Mouse (Mus musculus): ENCODE data around the gene Vmp1. TPM values are rescaled to one million over a fixed set of nuclear protein-coding genes. Genes with fewer than 3 reads are reported as not detected.
A peak's percentile ranks its signal among the peaks of the same experiment; 100 is the strongest.

The Vmp1 gene
- polyA plus RNA-seq, 1 experiment from 2014 or later = 173 TPM

DNA sequence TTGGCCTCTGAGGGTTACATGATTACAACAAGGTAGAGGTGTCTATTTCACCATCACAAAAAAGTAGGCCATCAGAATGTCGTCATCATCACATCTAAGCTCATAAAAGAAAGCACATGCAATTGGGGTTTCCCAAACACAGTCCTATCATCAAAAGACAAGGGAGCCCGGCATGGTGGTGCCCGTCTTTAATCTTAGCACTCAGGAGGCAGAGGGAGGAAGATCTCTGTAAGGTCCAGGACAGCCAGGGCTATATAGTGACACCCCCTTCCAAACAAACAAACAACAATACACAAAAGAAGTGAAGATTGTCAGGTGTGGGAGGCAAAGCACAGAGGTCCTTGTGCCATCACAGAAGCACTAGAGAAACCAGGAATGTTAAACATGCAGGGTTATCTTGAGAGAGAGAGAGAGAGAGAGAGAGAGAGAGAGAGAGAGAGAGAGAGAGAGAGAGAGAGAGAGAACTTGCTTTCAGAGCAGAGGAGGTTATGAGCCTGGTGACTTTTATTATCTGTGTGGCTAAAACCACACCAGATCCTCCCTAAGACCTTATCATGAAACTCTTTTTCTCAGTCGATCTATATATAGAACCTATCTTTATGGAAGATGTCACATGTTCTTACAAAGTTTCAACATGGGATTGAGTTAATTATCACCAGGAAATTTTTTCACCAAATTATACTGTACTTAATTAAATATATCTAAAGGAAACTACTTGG, 26.6 kb downstream of the Vmp1 start:
- H3K9ac ChIP-seq (replicated peaks; ENCODE audit: low read length) = no peak overlapping the region
- no peak for ATAC-seq (ENCODE audit: low FRiP score, low TSS enrichment)
- H3K4me3 ChIP-seq (ENCODE audit: low read length) = no peak overlapping the region
- no peaks in the 10 kb centered on the region for H3K9me3 ChIP-seq (ENCODE audit: low read length)
- no peak overlapping the region for H3K27ac ChIP-seq (ENCODE audit: low read length)
- no peaks in the 10 kb centered on the region for H3K4me1 ChIP-seq (ENCODE audit: insufficient read depth, low read length)
- peaks cover 17% of the 10 kb centered on the region for H3K36me3 ChIP-seq (ENCODE audit: insufficient read depth, low read length)
- WGBS = 85% methylated on average over 4 of the region's 4 CpGs
- no peaks in the 10 kb centered on the region for H3K27me3 ChIP-seq (ENCODE audit: insufficient read depth, low read length)
- H3K4me2 ChIP-seq (replicated peaks; ENCODE audit: low read depth, low read length) = no peak overlapping the region

GRCm38 (mm10) chr11:86655671-86656070, 28.0 kb downstream of the Vmp1 start:
- no peaks in the 10 kb centered on the region for H3K4me1 ChIP-seq (ENCODE audit: insufficient read depth, low read length)
- ATAC-seq (ENCODE audit: low FRiP score, low TSS enrichment) = no peak
- 35% methylated on average over 1 of the region's 1 CpGs for WGBS

GRCm38 (mm10) chr11:86654096-86654495, 29.5 kb downstream of the Vmp1 start:
- no peak overlapping the region for H3K27ac ChIP-seq (ENCODE audit: low read length)
- peaks cover 4% of the 10 kb centered on the region; the same call in 1 of the 2 replicates for H3K36me3 ChIP-seq (ENCODE audit: insufficient read depth, low read length)
- 87% methylated on average over 4 of the region's 4 CpGs for whole genome bisulfite sequencing
- H3K9me3 ChIP-seq (ENCODE audit: low read length) = no peaks in the 10 kb centered on the region
- H3K9ac ChIP-seq (replicated peaks; ENCODE audit: low read length) = no peak overlapping the region
- ATAC-seq (ENCODE audit: low FRiP score, low TSS enrichment) = no peak
- H3K4me2 ChIP-seq (replicated peaks; ENCODE audit: low read depth, low read length) = no peak overlapping the region
- H3K4me3 ChIP-seq (ENCODE audit: low read length) = no peak overlapping the region
- H3K4me1 ChIP-seq (ENCODE audit: insufficient read depth, low read length) = no peaks in the 10 kb centered on the region
- no peaks in the 10 kb centered on the region for H3K27me3 ChIP-seq (ENCODE audit: insufficient read depth, low read length)

More at GRCm38 (mm10) chr11:86655671-86656070, 28.0 kb downstream of the Vmp1 start:
- Histone ChIP-seq H3K9ac (replicated peaks; ENCODE audit: low read length) (no peak overlapping the region), H3K27me3 (ENCODE audit: insufficient read depth, low read length) (no peaks in the 10 kb centered on the region), H3K27ac (ENCODE audit: low read length) (no peak overlapping the region), H3K36me3 (ENCODE audit: insufficient read depth, low read length) (peaks cover 10% of the 10 kb centered on the region), H3K4me3 (ENCODE audit: low read length) (no peak overlapping the region), H3K9me3 (ENCODE audit: low read length) (no peaks in the 10 kb centered on the region), H3K4me2 (replicated peaks; ENCODE audit: low read depth, low read length) (no peak overlapping the region)

DNA sequence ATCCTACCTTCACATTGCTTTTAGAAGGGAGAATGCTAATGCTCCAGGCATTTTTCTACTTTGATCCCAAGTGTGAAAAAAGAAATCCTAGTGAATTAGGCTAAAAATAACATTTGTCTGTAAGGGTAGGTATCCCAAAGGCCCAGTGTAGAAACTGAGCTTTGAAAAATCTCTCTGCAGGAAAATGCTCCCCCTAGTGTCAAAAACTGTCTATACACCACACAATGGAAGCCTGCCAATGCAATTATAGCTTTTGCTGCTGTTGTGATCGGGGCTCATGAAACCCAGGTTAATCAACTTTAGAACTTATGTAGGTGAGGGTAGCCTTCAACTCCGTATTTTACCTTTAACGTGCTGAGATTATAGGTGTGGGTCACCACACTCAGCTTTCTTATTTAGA, 30.2 kb downstream of the Vmp1 start:
- Histone ChIP-seq H3K9me3 (ENCODE audit: low read length) (no peaks in the 10 kb centered on the region), H3K9ac (replicated peaks; ENCODE audit: low read length) (no peak overlapping the region), H3K27me3 (ENCODE audit: insufficient read depth, low read length) (no peaks in the 10 kb centered on the region), H3K4me2 (replicated peaks; ENCODE audit: low read depth, low read length) (no peak overlapping the region), H3K4me1 (ENCODE audit: insufficient read depth, low read length) (no peaks in the 10 kb centered on the region), H3K27ac (ENCODE audit: low read length) (no peak overlapping the region), H3K4me3 (ENCODE audit: low read length) (no peak overlapping the region), H3K36me3 (ENCODE audit: insufficient read depth, low read length) (peaks cover 4% of the 10 kb centered on the region; the same call in 1 of the 2 replicates)
- no peak for ATAC-seq (ENCODE audit: low FRiP score, low TSS enrichment)
- 45% methylated on average over 3 of the region's 3 CpGs for WGBS

GRCm38 (mm10) chr11:86652578-86652979, 31.1 kb downstream of the Vmp1 start:
- no peak overlapping the region for H3K4me3 ChIP-seq (ENCODE audit: low read length)
- H3K27ac ChIP-seq (ENCODE audit: low read length) = no peak overlapping the region
- H3K4me2 ChIP-seq (replicated peaks; ENCODE audit: low read depth, low read length) = no peak overlapping the region
- no peaks in the 10 kb centered on the region for H3K27me3 ChIP-seq (ENCODE audit: insufficient read depth, low read length)
- 92% methylated on average over 4 of the region's 4 CpGs for whole genome bisulfite sequencing
- H3K4me1 ChIP-seq (ENCODE audit: insufficient read depth, low read length) = no peaks in the 10 kb centered on the region
- no peak overlapping the region for H3K9ac ChIP-seq (replicated peaks; ENCODE audit: low read length)
- no peaks in the 10 kb centered on the region for H3K9me3 ChIP-seq (ENCODE audit: low read length)
- ATAC-seq (ENCODE audit: low FRiP score, low TSS enrichment) = no peak
- peaks cover 4% of the 10 kb centered on the region; the same call in 1 of the 2 replicates for H3K36me3 ChIP-seq (ENCODE audit: insufficient read depth, low read length)

DNA sequence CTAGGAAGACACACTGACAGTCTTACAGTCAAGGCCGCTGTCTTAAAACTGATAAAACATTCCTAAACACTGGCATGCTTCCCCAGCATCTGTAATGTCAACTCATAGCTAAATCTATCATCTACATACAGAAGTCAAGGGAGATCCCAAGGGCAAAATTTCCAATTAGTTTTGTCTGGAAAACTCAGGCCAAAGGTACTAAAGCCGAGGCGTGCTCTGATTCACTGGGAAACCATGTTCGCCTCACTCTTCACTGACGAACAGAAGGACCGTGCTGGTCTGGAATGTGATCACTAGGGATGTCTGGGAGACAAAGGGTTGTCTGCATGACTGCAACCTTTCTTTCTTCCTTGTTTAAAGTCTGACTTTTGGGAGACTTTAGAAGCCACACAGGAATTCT, 33.0 kb downstream of the Vmp1 start:
- Histone ChIP-seq H3K27me3 (ENCODE audit: insufficient read depth, low read length) (no peaks in the 10 kb centered on the region), H3K4me3 (ENCODE audit: low read length) (no peak overlapping the region), H3K9ac (replicated peaks; ENCODE audit: low read length) (no peak overlapping the region), H3K4me1 (ENCODE audit: insufficient read depth, low read length) (no peaks in the 10 kb centered on the region), H3K27ac (ENCODE audit: low read length) (no peak overlapping the region), H3K36me3 (ENCODE audit: insufficient read depth, low read length) (no peaks in the 10 kb centered on the region), H3K9me3 (ENCODE audit: low read length) (no peaks in the 10 kb centered on the region), H3K4me2 (replicated peaks; ENCODE audit: low read depth, low read length) (no peak overlapping the region)
- WGBS = 70% methylated on average over 6 of the region's 6 CpGs
- no peak for ATAC-seq (ENCODE audit: low FRiP score, low TSS enrichment)

DNA sequence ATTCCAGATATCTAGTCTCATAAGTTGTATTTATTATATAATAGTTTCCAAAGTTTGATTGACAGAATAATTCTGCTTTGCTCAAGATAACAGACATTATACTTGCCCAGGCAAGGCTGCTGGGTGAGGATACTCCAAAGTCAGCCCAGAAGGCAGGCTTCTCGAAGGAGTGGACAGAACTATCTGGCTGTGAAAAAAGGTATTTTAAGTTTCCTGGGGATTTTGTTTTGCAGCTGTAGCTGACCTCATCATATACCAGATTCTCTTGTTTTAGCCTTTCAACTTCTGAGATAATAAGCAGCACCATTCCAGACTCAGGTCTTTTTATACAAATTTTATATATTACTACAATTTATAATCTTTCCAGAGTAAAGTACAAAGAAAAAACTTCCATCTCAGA, 34.1 kb downstream of the Vmp1 start:
- no peaks in the 10 kb centered on the region for H3K36me3 ChIP-seq (ENCODE audit: insufficient read depth, low read length)
- H3K4me2 ChIP-seq (replicated peaks; ENCODE audit: low read depth, low read length) = no peak overlapping the region
- no peaks in the 10 kb centered on the region for H3K27me3 ChIP-seq (ENCODE audit: insufficient read depth, low read length)
- H3K27ac ChIP-seq (ENCODE audit: low read length) = no peak overlapping the region
- H3K4me1 ChIP-seq (ENCODE audit: insufficient read depth, low read length) = no peaks in the 10 kb centered on the region
- no peak overlapping the region for H3K4me3 ChIP-seq (ENCODE audit: low read length)
- no peak overlapping the region for H3K9ac ChIP-seq (replicated peaks; ENCODE audit: low read length)
- WGBS = 85% methylated on average over 1 of the region's 1 CpGs
- ATAC-seq (ENCODE audit: low FRiP score, low TSS enrichment) = no peak
- H3K9me3 ChIP-seq (ENCODE audit: low read length) = no peaks in the 10 kb centered on the region

DNA sequence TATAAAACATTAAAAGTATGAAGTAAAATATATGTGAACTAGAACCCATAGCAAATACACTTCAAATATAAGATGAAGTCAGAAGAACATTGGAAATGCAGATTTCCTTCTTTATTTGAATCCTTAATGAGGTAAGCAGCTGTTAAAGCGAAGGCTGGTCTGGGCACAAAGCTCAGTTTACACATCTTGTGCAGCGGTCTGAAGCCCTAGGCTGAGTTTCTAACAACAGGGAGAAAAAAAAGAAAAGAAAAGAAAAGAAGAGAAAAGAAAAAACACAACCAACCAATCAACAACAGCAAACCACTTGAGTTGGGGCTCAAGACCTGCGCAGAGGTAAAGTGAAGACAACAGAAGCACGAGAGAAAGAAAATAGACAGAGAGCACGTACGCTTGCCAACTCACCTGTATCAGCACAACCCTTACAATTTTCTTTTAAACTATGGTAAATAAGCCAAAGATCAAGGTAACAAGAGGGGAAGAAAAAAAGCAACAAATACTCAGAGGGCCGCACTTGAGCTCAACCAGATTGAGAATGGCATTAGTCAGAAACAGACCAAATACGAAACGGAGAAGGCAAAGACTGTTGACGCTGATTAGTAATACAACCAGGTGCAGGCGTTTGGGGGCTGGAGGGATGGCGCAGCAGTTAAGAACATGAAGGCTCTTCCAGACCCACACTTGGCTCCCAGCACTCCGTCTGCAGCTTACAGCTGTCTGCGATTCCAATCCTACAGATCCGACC, 35.8 kb downstream of the Vmp1 start:
- Histone ChIP-seq H3K36me3 (ENCODE audit: insufficient read depth, low read length) (no peaks in the 10 kb centered on the region), H3K27ac (ENCODE audit: low read length) (no peak overlapping the region), H3K27me3 (ENCODE audit: insufficient read depth, low read length) (no peaks in the 10 kb centered on the region), H3K9me3 (ENCODE audit: low read length) (no peaks in the 10 kb centered on the region), H3K4me1 (ENCODE audit: insufficient read depth, low read length) (no peaks in the 10 kb centered on the region), H3K4me3 (ENCODE audit: low read length) (no peak overlapping the region), H3K9ac (replicated peaks; ENCODE audit: low read length) (no peak overlapping the region), H3K4me2 (replicated peaks; ENCODE audit: low read depth, low read length) (no peak overlapping the region)
- ATAC-seq (ENCODE audit: low FRiP score, low TSS enrichment) = no peak
- 80% methylated on average over 15 of the region's 15 CpGs for WGBS

GRCm38 (mm10) chr11:86646885-86647459, 36.7 kb downstream of the Vmp1 start:
- Histone ChIP-seq H3K27me3 (ENCODE audit: insufficient read depth, low read length) (no peaks in the 10 kb centered on the region), H3K36me3 (ENCODE audit: insufficient read depth, low read length) (0 out of 2 replicates have a peak, but pooled peaks cover 3% of the 10 kb centered on the region), H3K9ac (replicated peaks; ENCODE audit: low read length) (no peak overlapping the region), H3K4me3 (ENCODE audit: low read length) (no peak overlapping the region), H3K27ac (ENCODE audit: low read length) (peak overlapping the region; percentile 44; the same call in 1 of the 2 replicates), H3K4me2 (replicated peaks; ENCODE audit: low read depth, low read length) (no peak overlapping the region), H3K4me1 (ENCODE audit: insufficient read depth, low read length) (no peaks in the 10 kb centered on the region), H3K9me3 (ENCODE audit: low read length) (no peaks in the 10 kb centered on the region)
- ATAC-seq (ENCODE audit: low FRiP score, low TSS enrichment) = no peak
- WGBS = 80% methylated on average over 3 of the region's 3 CpGs

All from kidney, embryonic 16.5 days (tissue).